Mouse (Mus musculus) ES-E14 (cell line): ENCODE measurements around the gene Lamc2. TPM values are rescaled to one million over a fixed set of nuclear protein-coding genes. Genes with fewer than 3 reads are reported as not detected.

Source experiments
- DNase-seq: peaks from one replicate; pipeline ENCODE4 v3.0.0-alpha.2; 2013; ENCODE audit warnings: low read depth, low spot score
- H3K27ac ChIP-seq: 2 replicates; pipeline ENCODE4 v1.5.1; 2012; ENCODE audit warnings: low read depth, mild to moderate bottlenecking, low read length, moderate library complexity, mixed read lengths; ENCODE audit not compliant: poor library complexity, insufficient read depth, severe bottlenecking
- H3K36me3 ChIP-seq: 2 replicates; pipeline ENCODE4 v1.6.1; 2012; ENCODE audit warnings: mild to moderate bottlenecking, low read length, moderate library complexity, mixed read lengths; ENCODE audit not compliant: control insufficient read depth, poor library complexity, insufficient read depth, severe bottlenecking
- H3K4me1 ChIP-seq, 2 experiments: fragments of 150-350 bp in 1 of 2; sonication (generic) in 1 of 2; 2 replicates each; pipeline ENCODE4 v1.6.1; 2012; ENCODE audit warnings: low read length in 2 of 2, mild to moderate bottlenecking in 1 of 2, mixed read lengths in 1 of 2; ENCODE audit not compliant: control insufficient read depth in 2 of 2, insufficient read depth in 2 of 2, poor library complexity in 1 of 2
- H3K4me3 ChIP-seq, 2 experiments: fragments of 150-350 bp in 1 of 2; sonication (generic) in 1 of 2; 2 replicates each; pipeline ENCODE4 v1.5.1; 2012; ENCODE audit warnings: low read length in 2 of 2, low read depth in 1 of 2, mild to moderate bottlenecking in 1 of 2, mixed read lengths in 1 of 2; ENCODE audit not compliant: insufficient read depth in 1 of 2, poor library complexity in 1 of 2, severe bottlenecking in 1 of 2
- H3K9ac ChIP-seq: 2 replicates; pipeline ENCODE4 v1.6.1; 2012; ENCODE audit warnings: low read depth, mild to moderate bottlenecking, low read length, mixed read lengths; ENCODE audit not compliant: poor library complexity, insufficient read depth, severe bottlenecking
- H3K9me3 ChIP-seq: fragments of 150-350 bp; sonication (generic); 2 replicates; pipeline ENCODE4 v1.6.1; 2012; ENCODE audit warnings: low read depth, mild to moderate bottlenecking, low read length; ENCODE audit not compliant: control insufficient read depth, insufficient read depth
- CHD2 ChIP-seq: IDR thresholded peaks from 2 replicates; pipeline ENCODE4 v1.6.1; 2014; ENCODE audit warnings: mild to moderate bottlenecking, low read depth, low read length, inconsistent platforms
- HCFC1 ChIP-seq: IDR thresholded peaks from 2 replicates; pipeline ENCODE4 v1.6.1; 2012; ENCODE audit warnings: low read length, inconsistent platforms, borderline replicate concordance; ENCODE audit not compliant: insufficient read depth
- MAFK ChIP-seq: IDR thresholded peaks from 2 replicates; pipeline ENCODE4 v1.6.1; 2014; ENCODE audit warnings: mild to moderate bottlenecking, low read depth, low read length, inconsistent platforms; ENCODE audit not compliant: insufficient read depth
- ZC3H11A ChIP-seq: IDR thresholded peaks from 2 replicates; pipeline ENCODE4 v1.6.1; 2012; ENCODE audit warnings: low read depth, mild to moderate bottlenecking, inconsistent platforms, low read length, borderline replicate concordance
- ZNF384 ChIP-seq: IDR thresholded peaks from 2 replicates; pipeline ENCODE4 v1.6.1; 2012; ENCODE audit warnings: low read depth, low read length, inconsistent platforms
- in situ Hi-C, 2 experiments: fragments of 600-800 bp; cut with MboI; formaldehyde crosslinking; loops; one replicate each; pipeline ENCODE4 v1.15.1; 2025; ENCODE audit warnings: low sequenced_read_pairs in 2 of 2, inconsistent platforms in 1 of 2; ENCODE audit not compliant: unreplicated experiment in 2 of 2
- total RNA-seq: library from RNA; depleted of rRNA; stranded (reverse); fragments of 300-350 nt; gene quantifications from 2 replicates; pipeline ENCODE4 v1.2.3, GENCODE M21; 2012

Gene Lamc2
- total RNA-seq, 1 experiment = 24.3 TPM

DNA sequence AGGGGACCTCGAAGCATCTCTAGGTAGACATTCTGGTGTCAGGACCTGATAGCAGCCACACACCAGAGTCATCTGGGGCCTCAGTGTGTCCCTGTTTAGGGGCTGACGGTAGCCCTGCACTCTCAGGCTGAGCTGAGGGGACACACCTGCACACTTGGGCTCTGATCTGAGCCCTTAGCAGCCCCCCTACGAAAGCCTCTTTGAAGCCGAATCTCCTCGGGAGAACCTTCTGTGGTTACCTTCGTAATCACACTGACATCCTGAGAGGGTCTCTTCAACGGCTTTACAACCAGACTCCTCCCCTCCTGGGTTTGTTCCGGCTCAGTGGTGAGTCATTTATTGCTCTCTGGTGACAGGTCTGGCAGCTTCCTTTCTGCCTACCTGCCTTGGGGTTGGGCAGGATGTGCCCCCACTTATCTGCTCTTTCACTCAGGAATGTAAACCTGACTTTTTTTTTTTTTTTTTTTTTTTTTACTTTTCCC is 45.5 kb downstream of the Lamc2 start:
- H3K4me3 ChIP-seq = no peak overlapping the region
- TF ChIP-seq MAFK (no peak), CHD2 (no peak), ZC3H11A (no peak), ZNF384 (peak; percentile 71; the same call in 1 of the 2 replicates), HCFC1 (no peak)
- in situ Hi-C loops = no loop called here
- H3K27ac ChIP-seq = no peak overlapping the region
- peaks cover 2 to 5% of the 10 kb centered on the region in 2 experiments; a peak in 1 of 4 replicates for H3K4me1 ChIP-seq
- no peak overlapping the region for H3K9ac ChIP-seq
- no peaks in the 10 kb centered on the region for H3K9me3 ChIP-seq
- H3K36me3 ChIP-seq = no peaks in the 10 kb centered on the region
- DNase-seq = no peak

DNA sequence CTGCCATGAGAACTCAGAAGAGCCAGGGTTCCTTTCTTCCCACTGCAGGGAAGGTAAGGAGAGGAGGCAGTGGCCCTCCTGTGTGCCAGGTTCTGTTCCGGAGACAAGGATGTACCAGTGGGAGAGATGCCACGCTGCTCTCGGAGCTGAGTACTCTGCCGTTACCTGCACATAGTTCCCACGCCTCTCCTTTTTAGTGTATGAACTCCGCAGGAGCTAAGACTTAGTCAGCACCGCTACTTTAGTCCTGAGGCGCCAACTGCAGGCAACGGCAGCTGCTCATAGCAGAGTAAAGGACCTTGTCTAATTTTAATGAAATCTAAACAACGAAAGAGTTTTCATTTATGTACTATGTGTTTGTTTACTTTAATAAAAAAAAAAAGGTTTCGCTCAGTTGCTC is 46.0 kb downstream of the Lamc2 start:
- no peak overlapping the region for H3K27ac ChIP-seq
- no peak overlapping the region for H3K9ac ChIP-seq
- peaks cover 2 to 5% of the 10 kb centered on the region in 2 experiments; a peak in 1 of 4 replicates for H3K4me1 ChIP-seq
- TF ChIP-seq MAFK (no peak), ZNF384 (no peak)
- DNase-seq = no peak
- H3K9me3 ChIP-seq = no peaks in the 10 kb centered on the region
- in situ Hi-C loops = no loop called here
- no peaks in the 10 kb centered on the region for H3K36me3 ChIP-seq
- no peak overlapping the region for H3K4me3 ChIP-seq

DNA sequence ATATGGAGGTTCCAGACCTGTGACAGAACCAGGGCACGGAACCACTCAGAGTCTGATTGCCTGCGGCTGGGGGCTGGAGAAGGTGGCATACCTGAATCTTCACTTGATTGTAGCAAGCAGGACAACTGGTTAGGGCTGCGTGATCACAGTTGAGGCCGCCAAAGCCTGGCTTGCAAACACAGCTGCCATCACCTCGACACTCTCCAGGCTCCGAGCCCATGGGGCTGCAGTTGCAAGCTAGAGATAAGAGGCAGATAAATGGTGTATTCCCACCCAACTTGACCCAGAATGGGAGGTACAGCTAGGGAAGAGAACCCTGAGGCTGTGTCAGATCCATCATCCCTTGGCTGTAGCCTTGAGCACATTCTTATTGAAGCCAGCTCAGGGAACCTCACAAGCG is 46.6 kb downstream of the Lamc2 start:
- Histone ChIP-seq H3K27ac (no peak overlapping the region), H3K36me3 (no peaks in the 10 kb centered on the region), H3K4me1 (peaks cover 1 to 5% of the 10 kb centered on the region in 2 experiments; a peak in 1 of 4 replicates), H3K4me3 (no peak overlapping the region), H3K9ac (no peak overlapping the region), H3K9me3 (no peaks in the 10 kb centered on the region)
- TF ChIP-seq HCFC1 = no peak
- no peak for TF ChIP-seq MAFK
- no peak for TF ChIP-seq CHD2
- TF ChIP-seq ZC3H11A = no peak
- TF ChIP-seq ZNF384 = no peak
- no peak for DNase-seq
- in situ Hi-C loops = no loop called here

DNA sequence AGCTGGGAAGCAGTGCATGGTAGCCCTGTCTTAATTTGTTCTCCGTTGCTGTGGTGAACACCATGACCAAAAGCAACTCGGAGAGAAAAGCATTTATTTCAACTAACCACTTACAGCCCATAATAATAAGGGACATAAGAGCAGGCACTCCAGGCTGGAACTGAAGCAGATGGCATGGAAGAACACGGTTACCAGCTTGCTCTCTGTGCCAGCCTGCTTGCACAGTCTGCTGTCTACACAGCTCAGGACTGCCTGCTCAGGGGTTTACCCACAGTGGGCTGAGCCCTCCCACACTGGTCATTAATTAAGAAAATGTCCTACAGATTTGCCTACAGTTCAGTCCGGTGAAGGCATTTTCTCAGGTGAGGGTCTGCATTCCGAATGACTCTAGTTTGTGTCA is 47.8 kb downstream of the Lamc2 start:
- Histone ChIP-seq H3K9me3 (no peaks in the 10 kb centered on the region), H3K4me3 (no peak overlapping the region), H3K36me3 (no peaks in the 10 kb centered on the region), H3K9ac (no peak overlapping the region), H3K27ac (no peak overlapping the region), H3K4me1 (no peaks in the 10 kb centered on the region)
- no peak for DNase-seq
- TF ChIP-seq MAFK (no peak), CHD2 (no peak), ZC3H11A (no peak), HCFC1 (no peak), ZNF384 (no peak)
- in situ Hi-C loops = no loop called here

DNA sequence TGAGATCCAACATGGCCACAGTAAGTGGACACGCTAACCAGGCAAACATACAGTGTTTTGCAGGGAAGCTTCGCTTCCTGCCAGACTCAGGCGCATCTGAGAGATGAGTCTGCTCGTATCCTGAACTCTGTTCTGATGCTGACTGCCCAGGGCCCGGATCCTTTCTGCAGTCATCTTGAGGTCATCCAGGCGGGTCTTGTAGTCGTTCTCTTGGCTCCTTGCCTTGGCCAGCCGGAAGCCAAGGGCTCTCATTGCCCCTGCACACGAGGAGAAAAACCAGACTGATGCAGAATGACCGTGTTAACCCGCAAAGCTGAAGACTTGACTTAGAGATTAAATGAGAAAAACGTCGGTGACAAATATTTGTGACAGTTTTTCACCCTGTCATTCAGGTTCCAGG is 49.6 kb downstream of the Lamc2 start:
- no peak for TF ChIP-seq ZC3H11A
- no peak for TF ChIP-seq ZNF384
- TF ChIP-seq CHD2 = no peak
- TF ChIP-seq MAFK = no peak
- TF ChIP-seq HCFC1 = no peak
- Histone ChIP-seq H3K36me3 (no peaks in the 10 kb centered on the region), H3K4me1 (peaks cover 0 to 1% of the 10 kb centered on the region in 2 experiments; a peak in 1 of 4 replicates), H3K27ac (no peak overlapping the region), H3K9ac (no peak overlapping the region), H3K4me3 (no peak overlapping the region), H3K9me3 (no peaks in the 10 kb centered on the region)
- DNase-seq = no peak
- in situ Hi-C loops = no loop called here
